ENCODE assay signal across 9 mouse cellular contexts in the genomic region with DNA sequence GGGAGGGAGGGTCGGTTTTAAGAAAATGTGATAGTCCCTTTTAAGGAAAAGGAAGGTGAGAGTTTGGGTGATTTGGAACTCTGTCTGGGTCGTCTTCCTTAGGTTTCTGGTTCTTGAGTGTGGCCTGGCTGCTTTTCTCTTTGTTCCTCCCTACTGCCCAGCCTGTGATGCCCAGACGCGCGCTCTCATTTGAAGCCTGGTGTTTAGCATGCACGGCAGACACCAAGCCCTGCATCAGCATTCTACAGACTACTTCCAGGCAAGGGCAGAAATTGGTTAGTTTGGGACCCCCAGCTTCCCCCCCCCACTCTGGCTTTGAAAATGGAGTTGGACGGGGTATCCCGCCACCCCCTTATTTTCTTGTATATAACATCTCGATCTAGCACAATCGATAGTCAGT. TPM values are rescaled to one million over a fixed set of nuclear protein-coding genes. Genes with fewer than 3 reads are reported as not detected.
DNase-seq lines count a peak whose midpoint lies in the region; ATAC-seq lines count a peak whose summit lies in the region.
"Had no signal": no experiment of that assay in that cellular context is flagged by ENCODE, and none has a peak within 500 bp of the region (broad histone marks: within the 10 kb centered on the region; RNA-seq: fewer than 3 reads in every experiment).

No protein-coding gene starts in this region.

- H3K4me2 ChIP-seq in kidney, embryonic 15.5 days: peak overlapping the region; percentile 10
- peak overlapping the region; percentile 97 for H3K4me2 ChIP-seq in embryonic facial prominence, embryonic 14.5 days (ENCODE audit: low read depth, low read length)
- H3K4me2 ChIP-seq in hindbrain, embryonic 12.5 days (replicated peaks): peak overlapping the region; percentile 99
- peak overlapping the region; percentile 78 for H3K4me2 ChIP-seq in midbrain, embryonic 15.5 days

- no peaks in the 10 kb centered on the region for H3K9me3 ChIP-seq in kidney, embryonic 15.5 days (replicated peaks)
- H3K9me3 ChIP-seq in embryonic facial prominence, embryonic 14.5 days (ENCODE audit: control insufficient read depth, low read length): no peaks in the 10 kb centered on the region
- H3K9me3 ChIP-seq in hindbrain, embryonic 12.5 days (replicated peaks): no peaks in the 10 kb centered on the region
- no peaks in the 10 kb centered on the region for H3K9me3 ChIP-seq in midbrain, embryonic 15.5 days

- peaks cover 95% of the 10 kb centered on the region for H3K27me3 ChIP-seq in kidney, embryonic 15.5 days
- H3K27me3 ChIP-seq in embryonic facial prominence, embryonic 14.5 days (replicated peaks; ENCODE audit: control insufficient read depth, insufficient read depth, low read length): no peaks in the 10 kb centered on the region
- no peaks in the 10 kb centered on the region for H3K27me3 ChIP-seq in hindbrain, embryonic 12.5 days
- H3K27me3 ChIP-seq in midbrain, embryonic 15.5 days (replicated peaks): no peaks in the 10 kb centered on the region

- DNase-seq in kidney, adult 8-10 months: no peak
- DNase-seq in embryonic facial prominence, embryonic 14.5 days (ENCODE audit: low spot score): no peak
- no peak for DNase-seq in layer of hippocampus, adult 8-10 months (ENCODE audit: low spot score in 2 of 2)
- DNase-seq in layer of hippocampus, adult 11-12 months (ENCODE audit: low spot score): no peak
- no peak for DNase-seq in kidney, postnatal 4 days
- DNase-seq: heart, adult 2 months had no signal

- peaks cover 7% of the 10 kb centered on the region; the same call in 1 of the 2 replicates for H3K36me3 ChIP-seq in kidney, embryonic 15.5 days
- peaks cover 75% of the 10 kb centered on the region for H3K36me3 ChIP-seq in embryonic facial prominence, embryonic 14.5 days (ENCODE audit: control insufficient read depth, insufficient read depth, low read length)
- peaks cover 61% of the 10 kb centered on the region for H3K36me3 ChIP-seq in hindbrain, embryonic 12.5 days
- no peaks in the 10 kb centered on the region for H3K36me3 ChIP-seq in midbrain, embryonic 15.5 days (replicated peaks)

- H3K4me1 ChIP-seq in kidney, embryonic 15.5 days: peaks cover 67% of the 10 kb centered on the region
- H3K4me1 ChIP-seq in embryonic facial prominence, embryonic 14.5 days (ENCODE audit: control insufficient read depth, insufficient read depth, low read length): peaks cover 58% of the 10 kb centered on the region
- H3K4me1 ChIP-seq in hindbrain, embryonic 12.5 days: peaks cover 80% of the 10 kb centered on the region
- peaks cover 85% of the 10 kb centered on the region for H3K4me1 ChIP-seq in midbrain, embryonic 15.5 days

- ATAC-seq in kidney, embryonic 15.5 days (replicated peaks; ENCODE audit: low FRiP score): no peak
- no peak for ATAC-seq in embryonic facial prominence, embryonic 14.5 days (ENCODE audit: low read depth)
- ATAC-seq in hindbrain, embryonic 12.5 days (ENCODE audit: low FRiP score): no peak
- no peak for ATAC-seq in midbrain, embryonic 15.5 days (replicated peaks)

- no peak overlapping the region for H3K27ac ChIP-seq in kidney, embryonic 15.5 days
- peak overlapping the region; percentile 16; the same call in 1 of the 2 replicates for H3K27ac ChIP-seq in embryonic facial prominence, embryonic 14.5 days (replicated peaks; ENCODE audit: low read depth, low read length)
- H3K27ac ChIP-seq in hindbrain, embryonic 12.5 days: peak overlapping the region; percentile 99
- peak overlapping the region; percentile 59 for H3K27ac ChIP-seq in midbrain, embryonic 15.5 days
- H3K27ac ChIP-seq: heart, adult 2 months had no signal

- no peak overlapping the region for H3K4me3 ChIP-seq in kidney, embryonic 15.5 days (replicated peaks)
- peak overlapping the region; percentile 94 for H3K4me3 ChIP-seq in embryonic facial prominence, embryonic 14.5 days (ENCODE audit: low read depth, low read length)
- peak overlapping the region; percentile 97 for H3K4me3 ChIP-seq in hindbrain, embryonic 12.5 days
- peak overlapping the region; percentile 85 for H3K4me3 ChIP-seq in midbrain, embryonic 15.5 days
- H3K4me3 ChIP-seq: heart, adult 2 months had no signal

- no peak overlapping the region for H3K9ac ChIP-seq in kidney, embryonic 15.5 days
- peak overlapping the region; percentile 98 for H3K9ac ChIP-seq in embryonic facial prominence, embryonic 14.5 days (ENCODE audit: low read depth, low read length)
- peak overlapping the region; percentile 96 for H3K9ac ChIP-seq in hindbrain, embryonic 12.5 days
- H3K9ac ChIP-seq in midbrain, embryonic 15.5 days: peak overlapping the region; percentile 87

- 82% methylated on average over 10 of the region's 10 CpGs for WGBS in kidney, embryonic 15.5 days
- WGBS in embryonic facial prominence, embryonic 14.5 days: 39% methylated on average over 10 of the region's 10 CpGs
- 22% methylated on average over 10 of the region's 10 CpGs for WGBS in hindbrain, embryonic 12.5 days
- WGBS in midbrain, embryonic 15.5 days: 9% methylated on average over 10 of the region's 10 CpGs

RNA-seq across cellular contexts. Expression of gene Mn1, which starts 5.8 kb away (rescaled TPM):
- polyA plus RNA-seq in kidney, embryonic 15.5 days (2015; fragmentation: Nextera tagmentation; extraction: Ambion mirVana): 6.2 and 7.8 TPM in 2 replicates
- polyA plus RNA-seq in embryonic facial prominence, embryonic 14.5 days (2014; fragmentation: Nextera tagmentation; extraction: Ambion mirVana): 29.1 and 33.3 TPM in 2 replicates
- polyA plus RNA-seq in hindbrain, embryonic 12.5 days (2016; fragmentation: Nextera tagmentation; extraction: Ambion mirVana): 61.0 and 62.7 TPM in 2 replicates
- polyA plus RNA-seq in midbrain, embryonic 15.5 days (2015; fragmentation: Nextera tagmentation; extraction: Ambion mirVana): 60.1 and 64.8 TPM in 2 replicates
- 10 to 100 TPM; 30.0 to 35.0 (median 32.2) TPM for total RNA-seq in layer of hippocampus, adult 8-10 months (2022)

Comparison
In these comparisons a context has a peak if more than half of its experiments do, and no peak if none do; other contexts are left out.
1. H3K4me2 ChIP-seq: peak in every context shown above with its lines; median percentile 99 in hindbrain, embryonic 12.5 days; 97 in embryonic facial prominence, embryonic 14.5 days; 78 in midbrain, embryonic 15.5 days; 10 in kidney, embryonic 15.5 days.